Mouse (Mus musculus) kidney, postnatal 0 days (tissue): Measurements from ENCODE around the gene Pnpla7. TPM values are rescaled to one million over a fixed set of nuclear protein-coding genes. Genes with fewer than 3 reads are reported as not detected.

ENCODE experiments used
- ATAC-seq: fragments of 200-750 bp; cut with Nextera tagmentation; replicated peaks from 2 replicates; pipeline ENCODE4 v1.8.0; 2017; ENCODE audit warnings: low read depth, moderate number of reproducible peaks, moderate TSS enrichment, moderate library complexity; ENCODE audit not compliant: low FRiP score
- DNase-seq: peaks from one replicate; pipeline ENCODE4 v3.0.0-alpha.2; 2016; ENCODE audit warnings: low spot score
- H3K27ac ChIP-seq: fragments of 300-500 bp; sonication (generic); 2 replicates; pipeline ENCODE4 v1.5.1; 2014; ENCODE audit warnings: mild to moderate bottlenecking
- H3K27me3 ChIP-seq: fragments of 300-500 bp; sonication (generic); 2 replicates; pipeline ENCODE4 v1.6.1; 2014; ENCODE audit warnings: low read length, mixed read lengths; ENCODE audit not compliant: insufficient read depth
- H3K36me3 ChIP-seq: fragments of 300-500 bp; sonication (generic); 2 replicates; pipeline ENCODE4 v1.6.1; 2014; ENCODE audit warnings: low read length, mixed read lengths; ENCODE audit not compliant: insufficient read depth
- H3K4me1 ChIP-seq: fragments of 300-500 bp; sonication (generic); replicated peaks from 2 replicates; pipeline ENCODE4 v1.6.1; 2014; ENCODE audit warnings: antibody characterized with exemption, low read length, mixed read lengths; ENCODE audit not compliant: insufficient read depth
- H3K4me2 ChIP-seq: fragments of 300-500 bp; sonication (generic); 2 replicates; pipeline ENCODE4 v1.6.1; 2014; ENCODE audit warnings: mild to moderate bottlenecking, low read length, moderate library complexity, mixed read lengths
- H3K4me3 ChIP-seq: fragments of 300-500 bp; sonication (generic); replicated peaks from 2 replicates; pipeline ENCODE4 v1.5.1; 2014; ENCODE audit warnings: low read depth, low read length
- H3K9ac ChIP-seq: fragments of 300-500 bp; sonication (generic); 2 replicates; pipeline ENCODE4 v1.6.1; 2014; ENCODE audit warnings: low read depth, low read length
- H3K9me3 ChIP-seq: fragments of 300-500 bp; sonication (generic); replicated peaks from 2 replicates; pipeline ENCODE4 v1.6.1; 2016; ENCODE audit warnings: low read length, inconsistent platforms, mixed read lengths
- CTCF ChIP-seq: IDR thresholded peaks from 2 replicates; pipeline ENCODE4 v1.5.1; 2016; ENCODE audit warnings: antibody characterized with exemption, low read depth, mild to moderate bottlenecking, moderate library complexity
- WGBS: fragments of 180-500 bp; shearing (Covaris S2); extraction: QIAGEN DNeasy Blood & Tissue Kit; methylation state at CpG from one replicate; pipeline ENCODE4 v1.1.7; 2014; 5-methylcytosine and 5-hydroxymethylcytosine counted together
- polyA plus RNA-seq: library from polyadenylated mRNA; unstranded; fragments of >200 nt; fragmentation: Nextera tagmentation; extraction: Ambion mirVana; gene quantifications from 2 replicates; pipeline ENCODE4 v1.2.1, GENCODE M21; 2015

The Pnpla7 gene
- polyA plus RNA-seq, 1 experiment from 2014 or later, result 8.3 TPM

DNA sequence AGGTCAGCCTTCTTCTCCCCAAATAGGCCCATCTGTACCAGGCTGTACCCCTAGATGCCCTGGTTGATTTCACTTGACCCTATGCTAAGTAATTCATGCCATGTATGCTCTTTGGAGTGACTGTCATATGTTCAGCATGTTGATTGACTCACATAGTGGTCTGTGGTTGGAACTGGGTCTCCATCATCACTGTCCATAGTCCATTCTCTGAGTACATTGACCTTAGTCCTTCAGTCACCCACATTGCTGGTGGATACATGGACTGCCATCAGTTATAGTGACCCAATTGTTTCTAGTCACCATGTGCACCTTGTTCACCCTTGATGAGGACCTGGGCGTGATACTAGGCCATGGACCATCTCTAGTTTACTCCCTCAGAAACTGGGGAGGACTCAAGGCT lies 30.9 kb downstream of the Pnpla7 start:
- no peak for DNase-seq
- Histone ChIP-seq H3K27ac (no peak overlapping the region), H3K9me3 (no peaks in the 10 kb centered on the region), H3K36me3 (no peaks in the 10 kb centered on the region), H3K4me1 (no peaks in the 10 kb centered on the region), H3K4me3 (no peak overlapping the region), H3K27me3 (no peaks in the 10 kb centered on the region), H3K9ac (no peak overlapping the region), H3K4me2 (no peak overlapping the region)
- no peak for ATAC-seq
- 88% methylated on average over 1 of the region's 1 CpGs for WGBS
- no peak for TF ChIP-seq CTCF

DNA sequence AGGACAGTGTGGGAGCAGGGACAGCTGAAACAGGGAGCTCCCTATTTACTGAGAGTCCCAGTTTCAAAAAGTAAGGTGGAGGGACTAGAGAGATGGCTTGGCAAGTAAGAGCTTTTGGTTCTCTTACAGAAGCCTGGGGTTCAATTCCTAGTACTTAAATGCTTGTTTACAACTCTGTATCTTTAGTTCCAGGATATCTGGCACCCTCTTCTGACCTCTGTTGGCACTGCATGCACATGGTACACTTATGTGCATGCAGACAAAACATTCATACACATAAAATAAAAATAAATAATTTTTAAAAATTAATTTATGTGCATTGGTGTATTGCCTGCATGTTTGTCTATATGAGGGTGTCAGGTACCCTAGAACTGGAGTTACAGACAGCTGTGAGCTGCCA lies 32.4 kb downstream of the Pnpla7 start:
- DNase-seq, result no peak
- Histone ChIP-seq H3K27me3 (no peaks in the 10 kb centered on the region), H3K4me1 (no peaks in the 10 kb centered on the region), H3K9ac (no peak overlapping the region), H3K4me2 (no peak overlapping the region), H3K9me3 (no peaks in the 10 kb centered on the region), H3K36me3 (no peaks in the 10 kb centered on the region), H3K27ac (no peak overlapping the region), H3K4me3 (no peak overlapping the region)
- TF ChIP-seq CTCF, result peak; percentile 32; the same call in 1 of the 2 replicates
- ATAC-seq, result no peak

DNA sequence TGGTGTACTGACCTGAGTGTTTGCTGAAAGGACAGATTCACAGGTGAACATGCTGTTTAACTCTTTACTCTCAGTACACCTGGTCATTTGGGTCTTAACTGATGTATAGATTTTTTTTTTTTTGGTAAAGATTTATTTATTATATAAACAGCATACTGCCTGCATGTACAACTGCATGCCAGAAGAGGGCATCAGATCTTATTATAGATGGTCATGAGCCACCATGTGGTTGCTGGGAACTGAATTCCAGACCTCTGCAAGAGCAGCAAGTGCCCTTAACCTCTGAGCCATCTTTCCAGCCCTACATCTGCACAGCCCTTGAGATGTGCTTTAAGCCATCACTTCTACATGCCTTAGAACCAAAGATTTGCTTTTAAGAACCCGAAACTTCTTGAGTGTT lies 46.8 kb downstream of the Pnpla7 start:
- Histone ChIP-seq H3K4me1 (no peaks in the 10 kb centered on the region), H3K9ac (no peak overlapping the region), H3K36me3 (0 out of 2 replicates have a peak, but pooled peaks cover 2% of the 10 kb centered on the region), H3K4me3 (no peak overlapping the region), H3K27me3 (no peaks in the 10 kb centered on the region), H3K4me2 (no peak overlapping the region), H3K27ac (no peak overlapping the region), H3K9me3 (no peaks in the 10 kb centered on the region)
- no peak for DNase-seq
- WGBS, result 95% methylated on average over 1 of the region's 1 CpGs
- TF ChIP-seq CTCF, result 0 out of 2 replicates have a peak, but pooled peaks have one; percentile 22
- no peak for ATAC-seq

DNA sequence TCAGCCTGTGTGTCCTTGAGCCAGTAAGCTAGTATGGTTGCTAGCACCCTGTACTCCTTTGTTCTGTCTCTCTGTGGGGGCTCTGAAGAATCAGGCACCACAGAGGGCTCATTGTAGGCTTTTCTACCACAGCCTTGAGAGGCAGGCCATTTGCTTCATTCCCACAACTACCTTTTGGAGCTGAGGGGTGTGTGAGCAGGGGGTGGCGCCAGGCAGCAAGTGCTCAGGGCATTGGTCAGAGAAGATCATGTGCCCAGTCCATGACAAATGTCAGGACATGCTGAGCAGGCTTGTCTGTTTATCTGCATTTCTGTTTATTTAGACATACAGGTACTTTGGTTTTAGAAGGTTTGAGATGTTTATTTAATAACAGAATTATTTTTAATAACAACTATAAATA lies 49.3 kb downstream of the Pnpla7 start:
- Histone ChIP-seq H3K27ac (no peak overlapping the region), H3K27me3 (no peaks in the 10 kb centered on the region), H3K4me2 (no peak overlapping the region), H3K36me3 (no peaks in the 10 kb centered on the region), H3K4me1 (no peaks in the 10 kb centered on the region), H3K9me3 (no peaks in the 10 kb centered on the region), H3K4me3 (no peak overlapping the region), H3K9ac (no peak overlapping the region)
- no peak for TF ChIP-seq CTCF
- DNase-seq (no peak), ATAC-seq (no peak)
- 86% methylated on average over 1 of the region's 1 CpGs for WGBS

DNA sequence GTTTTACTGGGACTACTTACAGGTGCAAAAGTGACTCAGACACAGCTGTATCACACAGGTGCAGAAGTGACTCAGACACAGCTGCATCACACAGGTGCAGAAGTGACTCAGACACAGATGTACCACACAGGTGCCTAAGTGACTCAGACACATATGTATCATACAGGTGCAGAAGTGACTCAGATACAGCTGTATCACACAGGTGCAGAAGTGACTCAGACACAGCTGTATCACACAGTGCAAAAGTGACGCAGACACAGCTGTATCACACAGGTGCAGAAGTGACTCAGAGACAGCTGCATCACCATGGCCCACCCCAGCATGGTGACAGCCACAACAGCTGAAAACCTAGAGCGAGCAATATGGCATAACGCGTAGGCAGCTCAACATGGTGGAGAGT lies 59.2 kb downstream of the Pnpla7 start:
- no peak for TF ChIP-seq CTCF
- DNase-seq, result no peak
- no peak for ATAC-seq
- Histone ChIP-seq H3K4me3 (no peak overlapping the region), H3K4me2 (no peak overlapping the region), H3K27me3 (no peaks in the 10 kb centered on the region), H3K9ac (no peak overlapping the region), H3K9me3 (no peaks in the 10 kb centered on the region), H3K4me1 (no peaks in the 10 kb centered on the region), H3K27ac (no peak overlapping the region), H3K36me3 (no peaks in the 10 kb centered on the region)
- WGBS, result 96% methylated on average over 4 of the region's 4 CpGs

DNA sequence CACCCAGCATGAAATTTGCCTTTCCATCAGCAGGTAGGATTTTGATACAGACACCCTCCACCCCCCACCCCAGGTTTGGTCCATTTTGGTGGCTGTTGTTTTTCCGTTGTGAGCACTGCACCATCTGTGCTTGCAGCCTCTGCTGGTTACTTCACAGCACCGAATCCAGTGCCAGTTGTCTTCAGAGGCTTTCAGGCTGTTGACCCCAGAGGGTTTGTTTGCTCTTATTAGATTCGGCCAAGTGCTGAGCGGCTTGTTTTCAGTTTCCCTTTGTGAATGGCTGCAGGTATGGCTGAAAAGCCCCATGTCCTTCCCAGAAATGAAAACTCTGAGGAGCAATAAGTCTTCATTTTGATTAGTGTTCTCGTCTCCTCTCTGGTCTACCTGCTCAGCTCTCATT lies 64.3 kb downstream of the Pnpla7 start:
- no peak for ATAC-seq
- Histone ChIP-seq H3K4me2 (no peak overlapping the region), H3K4me1 (no peaks in the 10 kb centered on the region), H3K27ac (no peak overlapping the region), H3K9me3 (no peaks in the 10 kb centered on the region), H3K4me3 (no peak overlapping the region), H3K27me3 (no peaks in the 10 kb centered on the region), H3K9ac (no peak overlapping the region), H3K36me3 (0 out of 2 replicates have a peak, but pooled peaks cover 4% of the 10 kb centered on the region)
- WGBS, result 80% methylated on average over 5 of the region's 5 CpGs
- TF ChIP-seq CTCF, result no peak
- DNase-seq, result no peak

DNA sequence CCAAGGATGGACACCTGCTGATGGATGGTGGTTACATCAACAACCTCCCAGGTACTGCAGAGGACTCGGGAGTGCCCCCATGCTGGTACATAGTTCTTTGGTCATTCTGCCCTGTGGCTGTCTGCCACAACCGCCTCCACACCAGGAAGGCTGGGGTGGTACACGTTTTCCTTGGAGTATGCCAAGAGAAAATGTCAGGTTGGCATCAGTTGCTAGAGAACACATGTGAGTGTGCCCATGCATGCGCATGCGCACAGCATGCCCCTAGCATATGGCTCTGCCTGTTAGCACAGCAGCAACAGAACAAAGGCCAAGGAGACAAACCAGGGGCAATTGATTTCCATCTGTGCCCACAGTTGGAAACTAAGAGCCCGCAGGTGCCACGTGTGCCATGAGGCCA lies 75.1 kb downstream of the Pnpla7 start:
- 91% methylated on average over 7 of the region's 7 CpGs for WGBS
- Histone ChIP-seq H3K9ac (no peak overlapping the region), H3K9me3 (no peaks in the 10 kb centered on the region), H3K27ac (no peak overlapping the region), H3K36me3 (no peaks in the 10 kb centered on the region), H3K27me3 (no peaks in the 10 kb centered on the region), H3K4me1 (peaks cover 11% of the 10 kb centered on the region), H3K4me3 (no peak overlapping the region), H3K4me2 (no peak overlapping the region)
- DNase-seq (no peak), ATAC-seq (no peak)
- no peak for TF ChIP-seq CTCF
